ENCODE assay signal across 28 mouse cellular contexts in genomic region chr2:92874592-92874991, GRCm38 (mm10). TPM values are rescaled to one million over a fixed set of nuclear protein-coding genes. Genes with fewer than 3 reads are reported as not detected.
"Had no signal": no experiment of that assay in that cellular context is flagged by ENCODE, and none has a peak within 500 bp of the region (broad histone marks: within the 10 kb centered on the region; RNA-seq: fewer than 3 reads in every experiment).

No protein-coding gene starts in this region.

- ATAC-seq: forebrain, embryonic 16.5 days; hindbrain, postnatal 0 days; intestine, embryonic 16.5 days had no signal

- H3K9me3 ChIP-seq: heart, embryonic 12.5 days; hindbrain, embryonic 10.5 days; hindbrain, embryonic 12.5 days; hindbrain, embryonic 15.5 days; kidney, embryonic 15.5 days; limb, embryonic 10.5 days; limb, embryonic 12.5 days had no signal

- H3K27ac ChIP-seq: gastrocnemius, adult 2 months; heart, adult 2 months; hindbrain, embryonic 10.5 days; hindbrain, embryonic 12.5 days; hindbrain, embryonic 15.5 days; hindbrain, postnatal 0 days; kidney, embryonic 15.5 days; kidney, postnatal 0 days; layer of hippocampus, adult 2 months; left cerebral cortex, adult 2 months; limb, embryonic 10.5 days; limb, embryonic 12.5 days had no signal

- H3K4me2 ChIP-seq: heart, embryonic 12.5 days; hindbrain, embryonic 12.5 days; hindbrain, embryonic 15.5 days; kidney, embryonic 15.5 days; limb, embryonic 12.5 days had no signal

- H3K9ac ChIP-seq: heart, embryonic 12.5 days; hindbrain, embryonic 12.5 days; hindbrain, embryonic 15.5 days; kidney, embryonic 15.5 days; limb, embryonic 12.5 days had no signal

- DNase-seq: gastrocnemius, adult 2 months; gastrocnemius, postnatal 10 days; gastrocnemius, postnatal 25 days; heart, adult 2 months; heart, postnatal 10 days; heart, postnatal 4 days; kidney, adult 11 months; kidney, adult 2 months; kidney, adult 9 months; kidney, postnatal 14 days; kidney, postnatal 36 days; layer of hippocampus, adult 9-11 months; layer of hippocampus, postnatal 36 days; liver had no signal

- H3K27me3 ChIP-seq: heart, embryonic 12.5 days; hindbrain, embryonic 15.5 days; kidney, embryonic 15.5 days had no signal

- H3K4me3 ChIP-seq: gastrocnemius, adult 2 months; heart, adult 2 months; heart, embryonic 12.5 days; hindbrain, embryonic 10.5 days; hindbrain, embryonic 12.5 days; hindbrain, embryonic 15.5 days; kidney, embryonic 15.5 days; layer of hippocampus, adult 2 months; left cerebral cortex, adult 2 months; limb, embryonic 10.5 days; limb, embryonic 12.5 days had no signal

- H3K36me3 ChIP-seq: heart, embryonic 12.5 days; hindbrain, embryonic 10.5 days; hindbrain, embryonic 12.5 days; hindbrain, embryonic 15.5 days; kidney, embryonic 15.5 days; limb, embryonic 10.5 days; limb, embryonic 12.5 days had no signal

RNA-seq across cellular contexts. Expression of gene Syt13, which starts 40.3 kb away (rescaled TPM):
- total RNA-seq: granulocyte monocyte progenitor cell, adult 5-6 weeks had no signal
